Mouse (Mus musculus) lung, postnatal 0 days (tissue): ENCODE results near the gene Gramd1c.

Source experiments
- CTCF ChIP-seq: IDR thresholded peaks from 2 replicates; pipeline ENCODE4 v1.5.1; 2016; ENCODE audit warnings: antibody characterized with exemption, mild to moderate bottlenecking
- EP300 ChIP-seq: IDR thresholded peaks from 2 replicates; pipeline ENCODE4 v1.6.1; 2016; ENCODE audit warnings: antibody characterized with exemption, mild to moderate bottlenecking, control low read depth

GRCm38 (mm10) chr16:43972391-43972790, 90.8 kb downstream of the Gramd1c start:
- TF ChIP-seq CTCF: no peak
- TF ChIP-seq EP300: no peak
